Mouse (Mus musculus) liver, postnatal 0 days (tissue): ENCODE measurements around the gene Tgm1.

Experiments
- CTCF ChIP-seq: sonication (generic); IDR thresholded peaks from 2 replicates; pipeline ENCODE4 v1.5.1; 2016; ENCODE audit warnings: antibody characterized with exemption, low read depth
- EP300 ChIP-seq: IDR thresholded peaks from 2 replicates; pipeline ENCODE4 v1.6.1; 2016; ENCODE audit warnings: antibody characterized with exemption, low read depth, mild to moderate bottlenecking

GRCm38 (mm10) chr14:55682118-55682493 is 31.6 kb downstream of the Tgm1 start:
- no peak for TF ChIP-seq CTCF
- TF ChIP-seq EP300 = no peak
